Mouse (Mus musculus): ENCODE results near the gene Crxos. TPM values are rescaled to one million over a fixed set of nuclear protein-coding genes. Genes with fewer than 3 reads are reported as not detected.

The Crxos gene
- total and polyA plus RNA-seq, 3 experiments: 1.1 to 1.5 TPM; not detected in 1

DNA sequence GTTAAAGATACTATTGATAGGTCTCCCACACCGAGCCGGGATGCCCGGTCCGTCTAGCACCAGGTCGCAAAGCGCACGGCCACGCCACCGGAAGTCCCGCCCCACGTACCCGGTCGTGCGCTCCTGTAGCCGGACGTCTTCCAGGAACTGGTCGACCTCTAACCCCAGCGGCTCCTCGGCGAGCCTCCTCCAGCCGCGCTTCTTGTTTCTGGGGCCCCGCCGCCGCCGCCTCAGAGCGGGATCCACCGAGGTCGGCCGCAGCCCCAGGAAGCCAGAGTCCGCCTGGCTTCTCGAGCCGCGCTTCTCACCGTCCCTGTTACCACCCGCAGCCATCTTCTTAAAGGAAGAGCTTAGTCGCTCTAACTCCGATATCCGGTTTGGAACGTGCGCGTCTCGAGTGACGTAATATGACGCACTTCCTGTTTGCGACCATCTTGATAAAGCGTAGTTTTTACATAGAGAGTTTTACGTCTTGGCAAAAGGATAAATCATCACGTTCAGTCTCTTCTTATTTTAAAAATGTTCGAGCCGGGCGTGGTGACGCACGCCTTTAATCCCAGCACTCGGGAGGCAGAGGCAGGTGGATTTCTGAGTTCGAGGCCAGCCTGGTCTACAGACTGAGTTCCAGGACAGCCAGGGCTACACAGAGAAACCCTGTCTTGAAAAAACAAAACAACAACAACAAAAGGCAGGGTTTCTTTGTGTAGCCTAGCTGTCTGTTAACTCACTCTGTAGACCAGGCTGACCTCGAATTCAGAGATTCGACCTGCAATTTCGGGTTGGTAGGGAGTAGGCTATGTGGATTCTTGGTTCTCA, 63.5 kb downstream of the Crxos start, which contains the start of gene Nop53:
TSS of gene Nop53 (minus strand) at position 354 of the 816 bp plus-strand sequence.
- peaks cover 16 to 47% of the 10 kb centered on the region in 2 experiments for H3K4me1 ChIP-seq (ENCODE audit: control insufficient read depth in 1 of 2, insufficient read depth in 2 of 2)
- DNase-seq (ENCODE audit: extremely low read depth): peak; percentile 98
- dilution Hi-C loops (cut with MboI; ENCODE audit: extremely low pct_ligation_motif_present, extremely low pct_unique_long_range_greater_than_20kb, low sequenced_read_pairs) (no loop called here), in situ Hi-C loops (cut with MboI; ENCODE audit: low pct_ligation_motif_present, low pct_unique_long_range_greater_than_20kb, low sequenced_read_pairs) (loop anchor here (25.0 kb wide), 1 partner anchor 841 kb away; the partner anchor contains the start of gene Slc1a5)
- peak within 1 kb of the TSS; percentile 67 to 96 (median 68) for H3K4me3 ChIP-seq (replicated peaks in 1 of 3; ENCODE audit: low read depth in 2 of 3, low read length in 2 of 3, poor library complexity in 1 of 3)
- peaks cover 43 to 46% of the 10 kb centered on the region in 2 experiments for H3K36me3 ChIP-seq (replicated peaks in 1 of 2; ENCODE audit: control insufficient read depth in 1 of 2, insufficient read depth in 1 of 2, low read length in 1 of 2)
- peak within 1 kb of the TSS; percentile 79 for H3K9ac ChIP-seq (ENCODE audit: insufficient read depth, low read depth)
- peak within 1 kb of the TSS; percentile 76 for H3K27ac ChIP-seq (ENCODE audit: insufficient read depth, low read depth)
- H3K27me3 ChIP-seq (replicated peaks): no peaks in the 10 kb centered on the region
- no peaks in the 10 kb centered on the region for H3K9me3 ChIP-seq (replicated peaks; ENCODE audit: low read length)
- H3K4me2 ChIP-seq (ENCODE audit: insufficient read depth, low read depth, poor library complexity, severe bottlenecking): peak within 1 kb of the TSS; percentile 92
- peak; percentile 60 for TF ChIP-seq ETS1 (conservative IDR thresholded peaks at IDR 0.05; ENCODE audit: low read depth, low read length)
- peak; percentile 79; the same call in 1 of the 2 replicates for TF ChIP-seq KAT2A (IDR thresholded peaks at IDR 0.05; ENCODE audit: insufficient replicate concordance, low read length)
- TF ChIP-seq USF2 (conservative IDR thresholded peaks at IDR 0.05; ENCODE audit: low read depth, low read length): no peak
- TF ChIP-seq GABPA (IDR thresholded peaks at IDR 0.05; ENCODE audit: insufficient replicate concordance, low read depth, low read length): peak; percentile 91
- peak; percentile 84 for TF ChIP-seq NELFE (IDR thresholded peaks at IDR 0.05; ENCODE audit: low read depth, low read length)
- TF ChIP-seq TBP (conservative IDR thresholded peaks at IDR 0.05; ENCODE audit: low read depth, low read length): peak; percentile 88
- no peak for TF ChIP-seq RCOR1 (conservative IDR thresholded peaks at IDR 0.05; ENCODE audit: low read depth, low read length)
- TF ChIP-seq MYC (IDR thresholded peaks at IDR 0.05; ENCODE audit: low read depth, low read length): peak; percentile 80; the same call in 1 of the 2 replicates
- TF ChIP-seq SMC3 (IDR thresholded peaks at IDR 0.05; ENCODE audit: low read depth, low read length): no peak
- peak; percentile 89 for TF ChIP-seq ELF1 (IDR thresholded peaks at IDR 0.05; ENCODE audit: low read depth, low read length)
- peak; percentile 89 for TF ChIP-seq MXI1 (IDR thresholded peaks at IDR 0.05; ENCODE audit: low read depth, low read length)
- peak; percentile 32; the same call in 1 of the 2 replicates for TF ChIP-seq E2F4 (IDR thresholded peaks at IDR 0.05; ENCODE audit: insufficient replicate concordance, low read depth, low read length)
- TF ChIP-seq ZNF384 (IDR thresholded peaks at IDR 0.05; ENCODE audit: low read depth, low read length): no peak
- 0 out of 2 replicates have a peak, but pooled peaks have one; percentile 4 for TF ChIP-seq UBTF (IDR thresholded peaks at IDR 0.05; ENCODE audit: low read depth, low read length)
- no peak for TF ChIP-seq EP300 (IDR thresholded peaks at IDR 0.05; ENCODE audit: low read length)
- TF ChIP-seq JUND (conservative IDR thresholded peaks at IDR 0.05; ENCODE audit: low read depth, low read length): no peak
- TF ChIP-seq TCF12 (IDR thresholded peaks at IDR 0.05; ENCODE audit: low read depth, low read length): peak; percentile 92
- TF ChIP-seq ZKSCAN1 (IDR thresholded peaks at IDR 0.05; ENCODE audit: borderline replicate concordance, low read depth, low read length): no peak
- TF ChIP-seq MEF2A (IDR thresholded peaks at IDR 0.05; ENCODE audit: borderline replicate concordance, low read depth, low read length): no peak
- TF ChIP-seq ZMIZ1 (IDR thresholded peaks at IDR 0.05; ENCODE audit: low read depth, low read length): peak; percentile 54
- peak; percentile 86 for TF ChIP-seq HCFC1 (IDR thresholded peaks at IDR 0.05; ENCODE audit: low read depth, low read length)
- TF ChIP-seq POLR2A (IDR thresholded peaks at IDR 0.05; ENCODE audit: low read depth, low read length): peak; percentile 80
- TF ChIP-seq CHD1 (IDR thresholded peaks at IDR 0.05; ENCODE audit: low read depth, low read length): no peak
- TF ChIP-seq USF1 (IDR thresholded peaks at IDR 0.05; ENCODE audit: low read depth, low read length): no peak
- no peak; the same call in none of the 2 replicates for TF ChIP-seq SIN3A (IDR thresholded peaks at IDR 0.05; ENCODE audit: low read length)
- peak; percentile 72 for TF ChIP-seq MAX (IDR thresholded peaks at IDR 0.05; ENCODE audit: low read length)
- no peak for TF ChIP-seq CHD2 (IDR thresholded peaks at IDR 0.05; ENCODE audit: low read length)
- no peak for TF ChIP-seq CTCF (conservative IDR thresholded peaks at IDR 0.05 in 1 of 2, IDR thresholded peaks at IDR 0.05 in 1 of 2; ENCODE audit: low read depth in 2 of 2, low read length in 2 of 2)
- TF ChIP-seq POLR2AphosphoS2 (IDR thresholded peaks at IDR 0.05; ENCODE audit: low read depth, low read length): no peak
- TF ChIP-seq RAD21 (IDR thresholded peaks at IDR 0.05; ENCODE audit: low read depth, low read length): no peak
- TF ChIP-seq MAZ (IDR thresholded peaks at IDR 0.05; ENCODE audit: low read depth, low read length): no peak
- TF ChIP-seq MAFK (IDR thresholded peaks at IDR 0.05; ENCODE audit: insufficient replicate concordance, low read length): no peak
- TF ChIP-seq ZC3H11A (IDR thresholded peaks at IDR 0.05; ENCODE audit: low read depth, low read length): no peak
- TF ChIP-seq JUN (IDR thresholded peaks at IDR 0.05; ENCODE audit: insufficient read depth, low read depth, low read length): no peak
- no peak; the same call in 1 of the 2 replicates for TF ChIP-seq IRF4 (IDR thresholded peaks at IDR 0.05; ENCODE audit: low read depth, low read length)
- no peak for TF ChIP-seq PAX5 (IDR thresholded peaks at IDR 0.05; ENCODE audit: low read length)
- peak; percentile 63 for TF ChIP-seq NRF1 (IDR thresholded peaks at IDR 0.05; ENCODE audit: low read depth, low read length)
- TF ChIP-seq BHLHE40 (IDR thresholded peaks at IDR 0.05; ENCODE audit: low read depth, low read length): peak; percentile 92
- H3K79me2 ChIP-seq (replicated peaks; ENCODE audit: control insufficient read depth, extremely low read depth, insufficient read depth, poor library complexity, severe bottlenecking): peaks cover 28% of the 10 kb centered on the region
